Mouse (Mus musculus): ENCODE measurements around the gene Ptges3l. TPM values are rescaled to one million over a fixed set of nuclear protein-coding genes. Genes with fewer than 3 reads are reported as not detected.

Ptges3l gene
- polyA plus RNA-seq, 1 experiment from 2014 or later, result 13.4 TPM

DNA sequence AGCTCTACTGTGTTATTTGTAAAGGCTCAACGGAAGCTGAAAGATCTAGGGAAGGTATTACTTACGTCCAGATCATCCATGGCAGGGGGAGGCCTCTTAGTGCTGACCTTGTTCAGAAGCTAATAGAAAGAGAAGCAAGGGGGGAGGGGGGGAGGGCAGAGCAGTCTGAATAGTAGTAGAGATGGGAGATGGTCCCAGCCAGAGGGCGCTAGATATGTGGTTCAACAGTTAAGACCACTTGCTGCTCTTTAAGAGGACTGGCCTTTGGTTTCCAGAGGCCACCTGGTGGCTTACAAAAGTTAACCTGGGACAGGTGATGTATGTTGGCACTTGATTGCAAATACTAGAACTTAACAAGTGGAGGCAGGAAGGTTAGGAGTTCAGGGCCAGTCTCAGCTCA, 5.5 kb downstream of the Ptges3l start:
- no peaks in the 10 kb centered on the region for H3K36me3 ChIP-seq (ENCODE audit: control insufficient read depth, insufficient read depth, low read length)
- no peak overlapping the region for H3K27ac ChIP-seq (replicated peaks)
- no peak for TF ChIP-seq EP300 (optimal IDR thresholded peaks at IDR 0.05)
- peak; percentile 53 for TF ChIP-seq CTCF (IDR thresholded peaks at IDR 0.05; ENCODE audit: low read depth)
- no peak overlapping the region for H3K9ac ChIP-seq (ENCODE audit: low read length)
- no peak for ATAC-seq (ENCODE audit: low FRiP score, low TSS enrichment)
- H3K27me3 ChIP-seq (ENCODE audit: control insufficient read depth, insufficient read depth, low read length), result no peaks in the 10 kb centered on the region
- H3K4me2 ChIP-seq (replicated peaks; ENCODE audit: low read depth), result no peak overlapping the region
- no peak for DNase-seq (ENCODE audit: low spot score)
- H3K4me3 ChIP-seq (ENCODE audit: low read depth, low read length), result no peak overlapping the region
- H3K9me3 ChIP-seq (ENCODE audit: control insufficient read depth, low read length), result no peaks in the 10 kb centered on the region
- H3K4me1 ChIP-seq (replicated peaks; ENCODE audit: control insufficient read depth, insufficient read depth), result no peaks in the 10 kb centered on the region
- 39% methylated on average over 3 of the region's 3 CpGs for WGBS

DNA sequence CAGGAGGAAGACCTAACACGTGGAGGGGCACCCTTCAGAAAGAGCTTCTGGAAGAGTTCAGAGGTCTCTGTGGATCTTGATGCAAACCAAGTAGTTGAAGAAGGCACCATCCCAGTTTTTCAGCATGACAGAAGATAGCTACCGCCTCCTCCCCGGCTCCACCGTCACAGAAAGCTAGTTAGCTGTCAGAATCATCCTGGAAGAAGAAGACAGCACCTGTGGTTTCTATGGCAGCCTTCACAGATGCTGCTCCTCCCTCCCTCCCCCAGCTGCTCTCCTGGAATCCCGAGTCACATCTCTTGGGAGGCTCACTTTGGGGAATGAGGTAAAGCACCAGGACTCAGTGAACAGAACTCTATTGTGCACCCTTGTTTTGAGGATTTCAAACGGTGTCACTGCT, 6.1 kb downstream of the Ptges3l start:
- H3K27ac ChIP-seq (replicated peaks), result no peak overlapping the region
- no peaks in the 10 kb centered on the region for H3K4me1 ChIP-seq (replicated peaks; ENCODE audit: control insufficient read depth, insufficient read depth)
- no peaks in the 10 kb centered on the region for H3K27me3 ChIP-seq (ENCODE audit: control insufficient read depth, insufficient read depth, low read length)
- H3K9me3 ChIP-seq (ENCODE audit: control insufficient read depth, low read length), result no peaks in the 10 kb centered on the region
- DNase-seq (ENCODE audit: low spot score) (no peak), ATAC-seq (ENCODE audit: low FRiP score, low TSS enrichment) (no peak)
- TF ChIP-seq CTCF (IDR thresholded peaks at IDR 0.05; ENCODE audit: low read depth) (no peak), EP300 (optimal IDR thresholded peaks at IDR 0.05) (no peak)
- no peak overlapping the region for H3K4me3 ChIP-seq (ENCODE audit: low read depth, low read length)
- no peak overlapping the region for H3K4me2 ChIP-seq (replicated peaks; ENCODE audit: low read depth)
- WGBS, result 63% methylated on average over 6 of the region's 6 CpGs
- no peak overlapping the region for H3K9ac ChIP-seq (ENCODE audit: low read length)
- H3K36me3 ChIP-seq (ENCODE audit: control insufficient read depth, insufficient read depth, low read length), result peaks cover under 1% of the 10 kb centered on the region; the same call in 1 of the 2 replicates

GRCm38 (mm10) chr11:101417101-101417855, 7.9 kb downstream of the Ptges3l start, which contains the start of gene Aarsd1:
TSS of gene Aarsd1 (minus strand) at chr11:101417615.
- Histone ChIP-seq H3K4me3 (ENCODE audit: low read depth, low read length) (peak within 1 kb of the TSS; percentile 80), H3K36me3 (ENCODE audit: control insufficient read depth, insufficient read depth, low read length) (peaks cover 5% of the 10 kb centered on the region; the same call in 1 of the 2 replicates), H3K27ac (replicated peaks) (peak within 1 kb of the TSS; percentile 67), H3K27me3 (ENCODE audit: control insufficient read depth, insufficient read depth, low read length) (no peaks in the 10 kb centered on the region), H3K9me3 (ENCODE audit: control insufficient read depth, low read length) (no peaks in the 10 kb centered on the region), H3K9ac (ENCODE audit: low read length) (peak within 1 kb of the TSS; percentile 75), H3K4me1 (replicated peaks; ENCODE audit: control insufficient read depth, insufficient read depth) (no peaks in the 10 kb centered on the region), H3K4me2 (replicated peaks; ENCODE audit: low read depth) (peak within 1 kb of the TSS; percentile 80)
- peak; percentile 83 for DNase-seq (ENCODE audit: low spot score)
- TF ChIP-seq EP300 (optimal IDR thresholded peaks at IDR 0.05) (no peak), CTCF (IDR thresholded peaks at IDR 0.05; ENCODE audit: low read depth) (no peak)
- peak; percentile 78 for ATAC-seq (ENCODE audit: low FRiP score, low TSS enrichment)
- WGBS, result under 1% methylated on average over 45 of the region's 45 CpGs

DNA sequence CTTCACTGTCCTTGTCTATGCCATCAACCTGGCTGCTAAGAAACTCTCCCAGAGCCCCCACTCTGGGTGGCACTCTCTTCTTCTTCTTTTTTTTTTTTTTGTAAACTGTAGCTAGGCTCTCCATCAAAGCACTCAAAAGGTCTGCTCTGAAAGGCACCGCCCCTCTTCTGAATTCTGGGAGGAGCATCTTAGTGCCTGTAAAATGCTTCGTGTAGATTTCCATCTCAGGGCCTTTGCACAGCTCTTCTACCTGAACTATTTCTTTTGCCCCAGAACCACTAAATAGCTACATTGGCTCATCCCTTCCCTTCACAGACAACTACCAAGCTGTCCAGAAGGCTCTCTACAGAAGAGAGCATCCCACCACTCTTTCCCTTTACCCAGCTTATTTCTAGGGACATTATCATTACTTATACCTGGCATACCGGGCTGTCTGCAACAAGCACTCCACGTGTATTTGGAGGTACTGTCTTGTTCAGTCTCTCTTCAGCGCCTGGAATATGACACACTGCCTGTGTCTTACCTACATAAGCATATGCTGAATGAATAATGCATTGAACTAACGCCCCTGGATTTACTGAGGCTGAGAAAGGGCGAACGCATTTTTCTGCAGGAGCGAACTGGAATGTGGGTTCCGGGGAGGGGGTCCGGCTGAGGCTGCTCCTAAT, 8.6 kb downstream of the Ptges3l start:
- DNase-seq (ENCODE audit: low spot score) (no peak), ATAC-seq (ENCODE audit: low FRiP score, low TSS enrichment) (peak; percentile 26; the same call in 1 of the 2 replicates)
- Histone ChIP-seq H3K9ac (ENCODE audit: low read length) (peak overlapping the region; percentile 75), H3K4me3 (ENCODE audit: low read depth, low read length) (peak overlapping the region; percentile 80), H3K9me3 (ENCODE audit: control insufficient read depth, low read length) (no peaks in the 10 kb centered on the region), H3K27ac (replicated peaks) (peak overlapping the region; percentile 67), H3K4me1 (replicated peaks; ENCODE audit: control insufficient read depth, insufficient read depth) (no peaks in the 10 kb centered on the region), H3K36me3 (ENCODE audit: control insufficient read depth, insufficient read depth, low read length) (peaks cover 5% of the 10 kb centered on the region; the same call in 1 of the 2 replicates), H3K4me2 (replicated peaks; ENCODE audit: low read depth) (peak overlapping the region; percentile 80), H3K27me3 (ENCODE audit: control insufficient read depth, insufficient read depth, low read length) (no peaks in the 10 kb centered on the region)
- no peak for TF ChIP-seq EP300 (optimal IDR thresholded peaks at IDR 0.05)
- TF ChIP-seq CTCF (IDR thresholded peaks at IDR 0.05; ENCODE audit: low read depth), result no peak
- WGBS, result 2% methylated on average over 11 of the region's 11 CpGs

- no peak for DNase-seq (ENCODE audit: low spot score)
- TF ChIP-seq CTCF (IDR thresholded peaks at IDR 0.05; ENCODE audit: low read depth) (peak; percentile 43), EP300 (optimal IDR thresholded peaks at IDR 0.05) (no peak)
- H3K9ac ChIP-seq (ENCODE audit: low read length), result no peak overlapping the region
- no peaks in the 10 kb centered on the region for H3K9me3 ChIP-seq (ENCODE audit: control insufficient read depth, low read length)
- no peaks in the 10 kb centered on the region for H3K27me3 ChIP-seq (ENCODE audit: control insufficient read depth, insufficient read depth, low read length)
- H3K4me1 ChIP-seq (replicated peaks; ENCODE audit: control insufficient read depth, insufficient read depth), result no peaks in the 10 kb centered on the region
- no peak overlapping the region for H3K4me3 ChIP-seq (ENCODE audit: low read depth, low read length)
- 83% methylated on average over 2 of the region's 2 CpGs for WGBS
- no peak for ATAC-seq (ENCODE audit: low FRiP score, low TSS enrichment)
- H3K4me2 ChIP-seq (replicated peaks; ENCODE audit: low read depth), result no peak overlapping the region
- H3K27ac ChIP-seq (replicated peaks), result no peak overlapping the region
- H3K36me3 ChIP-seq (ENCODE audit: control insufficient read depth, insufficient read depth, low read length), result peaks cover 12% of the 10 kb centered on the region; the same call in 1 of the 2 replicates
Observed at GRCm38 (mm10) chr11:101415306-101415705, 9.8 kb downstream of the Ptges3l start.

- ATAC-seq (ENCODE audit: low FRiP score, low TSS enrichment) (peak; percentile 53; the same call in 1 of the 2 replicates), DNase-seq (ENCODE audit: low spot score) (peak; percentile 80)
- Histone ChIP-seq H3K4me3 (ENCODE audit: low read depth, low read length) (no peak overlapping the region), H3K36me3 (ENCODE audit: control insufficient read depth, insufficient read depth, low read length) (no peaks in the 10 kb centered on the region), H3K27me3 (ENCODE audit: control insufficient read depth, insufficient read depth, low read length) (no peaks in the 10 kb centered on the region), H3K9me3 (ENCODE audit: control insufficient read depth, low read length) (no peaks in the 10 kb centered on the region), H3K9ac (ENCODE audit: low read length) (no peak overlapping the region), H3K4me2 (replicated peaks; ENCODE audit: low read depth) (no peak overlapping the region), H3K4me1 (replicated peaks; ENCODE audit: control insufficient read depth, insufficient read depth) (no peaks in the 10 kb centered on the region), H3K27ac (replicated peaks) (no peak overlapping the region)
- 1% methylated on average over 8 of the region's 8 CpGs for WGBS
- TF ChIP-seq EP300 (optimal IDR thresholded peaks at IDR 0.05), result no peak
- peak; percentile 99 for TF ChIP-seq CTCF (IDR thresholded peaks at IDR 0.05; ENCODE audit: low read depth)
Observed at GRCm38 (mm10) chr11:101395110-101395509, 30.0 kb downstream of the Ptges3l start.
